Mouse (Mus musculus) right cerebral cortex, adult 2 months (tissue): ENCODE data around the gene Samd14.
A peak's percentile ranks its signal among the peaks of the same experiment; 100 is the strongest.

Source experiments
- DNase-seq, 2 experiments: peaks; one replicate each; pipeline ENCODE4 v3.0.0; 2021 to 2022; ENCODE audit warnings: low spot score in 2 of 2

Samd14 gene

DNA sequence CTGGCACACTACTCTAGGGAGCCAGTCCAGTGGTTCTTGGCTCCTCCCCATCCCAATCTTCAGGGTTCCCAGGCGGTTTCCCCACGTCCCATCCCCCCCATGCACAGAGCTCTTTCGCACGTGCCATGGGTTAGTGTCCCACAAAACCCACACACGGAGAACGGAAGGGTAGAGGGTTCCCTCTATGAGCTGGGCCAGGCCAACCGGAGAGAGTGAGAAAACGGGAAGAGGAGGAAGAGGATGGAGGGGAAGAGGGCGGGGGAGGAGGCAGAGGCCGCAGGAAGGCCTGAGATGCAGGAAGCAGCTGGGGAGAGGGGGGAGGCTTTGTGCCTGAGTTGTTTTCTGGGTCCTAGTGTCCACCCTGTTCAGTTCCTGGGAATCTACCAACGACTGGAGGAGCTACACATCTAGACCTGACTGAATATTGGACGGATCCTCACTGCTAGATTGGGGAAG, 20.1 kb upstream of the Samd14 start:
- peak; percentile 88 to 93 for DNase-seq

GRCm38 (mm10) chr11:94990102-94990748, 19.5 kb upstream of the Samd14 start:
- DNase-seq = no peak

DNA sequence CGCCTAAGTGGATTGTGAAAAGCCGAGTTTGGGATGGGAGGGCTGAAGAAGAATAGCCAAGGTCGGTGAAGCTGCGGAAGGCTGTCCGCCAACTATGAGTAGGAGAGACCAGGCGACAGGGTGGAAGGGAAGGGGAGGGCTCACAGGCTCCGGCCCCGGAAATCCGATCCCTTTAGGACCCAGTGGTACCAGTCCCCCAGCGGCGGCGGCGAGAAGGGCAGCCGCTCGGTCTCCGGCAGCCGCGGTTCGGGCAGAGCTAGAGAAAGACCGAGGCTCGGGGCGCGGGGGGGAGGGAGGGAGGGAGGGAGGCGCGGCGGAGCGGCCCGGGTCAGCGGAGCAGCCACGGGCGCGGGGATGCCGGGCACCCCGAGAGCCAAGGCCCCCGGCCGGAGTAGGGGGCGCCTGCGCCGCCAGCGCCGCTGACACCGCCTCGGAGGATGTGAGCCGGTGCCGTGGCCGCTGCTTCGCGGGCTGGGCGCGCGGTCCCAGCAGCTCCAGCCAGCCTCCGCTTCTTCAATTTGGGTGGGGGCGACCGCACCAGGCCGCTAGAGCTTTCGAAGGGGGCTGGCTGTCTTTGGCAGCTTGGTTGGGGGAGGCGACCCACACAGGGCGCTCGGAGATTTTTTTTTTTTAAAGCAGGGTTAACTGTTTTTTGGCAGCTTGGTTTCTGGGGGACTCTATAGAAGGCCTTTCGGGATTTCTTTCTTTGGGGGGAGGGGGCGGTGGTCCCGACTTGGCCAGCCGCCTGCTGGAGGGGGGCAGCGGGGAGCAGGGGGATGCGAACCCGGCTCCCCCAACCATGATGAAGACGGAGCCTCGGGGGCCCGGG, 18.7 kb upstream of the Samd14 start, which contains the start of gene Ppp1r9b:
Gene Ppp1r9b (plus strand): TSS at position 287 of the 829 bp plus-strand sequence.
- DNase-seq = peak; percentile 91 to 93

- peak in 1 of 2 experiments; percentile 62 for DNase-seq
These were observed 17.8 kb upstream of the Samd14 start for GRCm38 (mm10) chr11:94991641-94992479.

DNA sequence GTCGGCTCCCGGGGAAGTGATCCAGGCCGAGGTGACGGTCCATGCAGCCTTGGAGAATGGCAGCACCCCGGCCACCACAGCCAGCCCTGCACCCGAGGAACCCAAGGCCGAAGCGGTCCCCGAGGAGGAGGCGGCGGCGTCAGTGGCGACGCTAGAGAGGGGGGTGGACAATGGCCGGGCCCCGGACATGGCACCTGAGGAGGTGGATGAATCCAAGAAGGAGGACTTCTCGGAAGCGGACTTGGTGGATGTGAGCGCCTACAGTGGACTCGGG, 17.3 kb upstream of the Samd14 start:
- DNase-seq = no peak

GRCm38 (mm10) chr11:94992754-94993606, 16.7 kb upstream of the Samd14 start:
- peak; percentile 54 to 63 for DNase-seq

GRCm38 (mm10) chr11:94994208-94994814, 15.4 kb upstream of the Samd14 start:
- no peak for DNase-seq

DNA sequence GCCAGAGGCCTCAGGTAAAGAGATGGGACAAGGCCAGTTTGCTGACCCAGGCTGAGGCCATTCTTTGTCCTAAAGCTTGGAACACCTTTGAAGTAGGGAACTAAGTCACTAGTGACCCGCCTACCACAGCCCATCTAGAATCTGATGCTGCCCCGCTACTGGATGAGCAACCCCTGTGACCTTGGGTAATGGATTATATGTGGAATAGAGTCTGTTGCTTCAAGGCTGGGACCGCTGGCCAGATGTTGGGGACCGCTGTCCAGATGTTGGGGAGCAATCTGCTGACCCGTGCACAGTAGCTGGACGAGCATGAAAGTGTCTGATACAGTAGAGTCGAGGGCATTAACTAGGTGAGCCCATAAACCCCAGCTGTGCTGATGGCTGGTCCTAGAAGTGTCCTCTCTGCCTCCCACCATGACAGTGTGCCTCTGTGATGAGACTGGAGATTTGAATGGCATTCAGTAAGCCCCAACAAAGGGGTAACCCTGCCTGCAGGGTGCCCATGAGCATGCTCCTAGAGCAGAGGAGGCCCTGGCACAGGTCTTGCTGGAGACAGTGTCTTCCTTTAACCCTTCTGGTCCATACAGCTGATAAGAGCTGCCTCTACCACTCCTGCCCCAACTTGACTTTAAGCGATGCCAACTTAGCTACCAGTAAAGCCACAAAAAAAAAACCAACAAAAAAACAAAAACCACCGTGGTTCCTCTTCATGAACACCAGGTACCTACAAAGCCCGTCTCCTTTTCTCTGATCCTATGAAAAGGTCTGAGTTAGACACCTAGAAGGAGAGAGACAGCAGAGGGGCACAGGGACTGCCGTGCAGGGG, 14.5 kb upstream of the Samd14 start:
- DNase-seq = no peak

GRCm38 (mm10) chr11:94996101-94996500, 13.6 kb upstream of the Samd14 start:
- DNase-seq = no peak

- DNase-seq = no peak
These were observed 12.7 kb upstream of the Samd14 start for GRCm38 (mm10) chr11:94996984-94997383.

GRCm38 (mm10) chr11:94997596-94997995, 12.1 kb upstream of the Samd14 start:
- no peak for DNase-seq

GRCm38 (mm10) chr11:94998041-94998531, 11.6 kb upstream of the Samd14 start:
- DNase-seq = peak; percentile 57 to 70

- no peak for DNase-seq
These were observed 9.6 kb upstream of the Samd14 start for GRCm38 (mm10) chr11:95000128-95000527.

GRCm38 (mm10) chr11:95000548-95000947, 9.1 kb upstream of the Samd14 start:
- no peak for DNase-seq

- peak; percentile 74 to 75 for DNase-seq
These were observed 8.6 kb upstream of the Samd14 start for GRCm38 (mm10) chr11:95001058-95001457.

- no peak for DNase-seq
These were observed 7.9 kb upstream of the Samd14 start for GRCm38 (mm10) chr11:95001584-95002347.

DNA sequence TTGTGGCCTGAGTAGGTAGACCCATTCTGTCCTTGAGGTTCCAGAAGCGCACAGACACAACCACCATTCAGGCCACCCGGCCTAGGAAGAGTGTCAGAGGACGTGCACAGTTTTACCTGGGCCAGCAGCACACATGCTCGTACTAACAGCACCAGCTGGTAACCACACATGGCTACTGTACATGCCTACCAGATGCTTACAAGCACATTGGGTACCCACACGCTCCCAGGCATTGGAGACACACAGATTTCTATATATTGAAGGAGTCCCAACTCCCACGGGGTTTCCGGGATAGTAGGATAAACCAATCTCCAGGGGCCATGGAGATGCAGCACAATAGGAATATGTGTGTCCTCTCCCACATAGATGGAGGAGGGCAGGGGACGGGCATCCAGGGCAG, 7.0 kb upstream of the Samd14 start:
- no peak for DNase-seq

- no peak for DNase-seq
These were observed 5.3 kb upstream of the Samd14 start for GRCm38 (mm10) chr11:95004136-95004936.

DNA sequence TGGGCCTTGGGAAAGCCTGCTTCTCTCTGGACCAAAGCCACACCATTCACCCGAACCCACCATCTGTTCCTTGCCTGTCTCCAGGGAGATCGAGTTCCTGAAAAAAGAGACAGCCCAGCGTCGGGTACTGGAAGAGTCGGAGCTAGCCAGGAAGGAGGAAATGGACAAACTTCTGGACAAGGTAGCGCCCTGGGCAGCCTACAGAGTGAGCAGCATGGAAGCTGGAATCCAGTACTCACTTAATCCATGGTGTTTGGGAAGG, 4.8 kb upstream of the Samd14 start:
- DNase-seq = no peak
